Mouse (Mus musculus) mouse embryonic stem cell (cell line): ENCODE results near the gene Ap3s2.

Experiments
- in situ Hi-C, 2 experiments: fragments of 300-500 bp; cut with MboI; formaldehyde crosslinking; loops; 1 replicate in 1 of 2; 3 replicates in 1 of 2; pipeline ENCODE4 v1.14.3; 2019 to 2020; ENCODE audit warnings: low sequenced_read_pairs in 2 of 2, low pct_unique_long_range_greater_than_20kb in 1 of 2, mixed read lengths in 1 of 2; ENCODE audit not compliant: unreplicated experiment in 1 of 2

The Ap3s2 gene

DNA sequence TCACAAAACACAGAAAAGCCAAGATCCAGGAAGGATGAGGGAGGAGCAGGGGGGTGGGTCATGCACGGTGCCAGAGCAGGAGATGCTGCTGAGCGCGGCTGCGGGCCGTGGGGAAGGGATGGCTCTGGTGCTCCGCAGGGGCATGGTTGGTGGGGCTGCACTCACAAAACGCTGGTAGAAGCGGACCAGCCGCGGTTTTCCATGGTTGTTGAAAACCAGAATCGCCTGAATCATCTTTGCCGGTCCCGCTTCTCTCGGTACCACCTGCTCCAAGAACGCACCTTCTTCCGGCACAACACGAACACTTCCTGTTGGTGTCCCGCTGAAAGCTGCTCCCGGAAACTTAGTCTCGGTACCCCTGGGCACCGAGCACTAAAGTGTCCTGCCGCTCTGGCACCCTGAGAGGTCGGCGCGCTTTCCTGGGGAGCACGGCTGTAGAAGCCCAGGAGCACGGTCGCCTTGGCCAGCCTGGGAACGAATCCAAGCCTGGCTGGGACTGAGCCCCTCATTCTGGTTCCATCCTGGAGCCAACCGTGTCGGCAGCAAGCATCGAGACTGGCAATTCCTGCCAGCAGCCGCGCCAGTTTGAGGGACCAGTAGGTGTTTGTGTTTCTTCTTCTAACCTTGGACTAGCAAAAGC is at the start of gene Ap3s2:
Gene Ap3s2, minus strand, starts transcription at position 306 of the 640 bp plus-strand sequence.
- in situ Hi-C loops, result no loop called here

- in situ Hi-C loops, result no loop called here
Measured at GRCm38 (mm10) chr7:79968326-79968725, 47.9 kb upstream of the Ap3s2 start.

DNA sequence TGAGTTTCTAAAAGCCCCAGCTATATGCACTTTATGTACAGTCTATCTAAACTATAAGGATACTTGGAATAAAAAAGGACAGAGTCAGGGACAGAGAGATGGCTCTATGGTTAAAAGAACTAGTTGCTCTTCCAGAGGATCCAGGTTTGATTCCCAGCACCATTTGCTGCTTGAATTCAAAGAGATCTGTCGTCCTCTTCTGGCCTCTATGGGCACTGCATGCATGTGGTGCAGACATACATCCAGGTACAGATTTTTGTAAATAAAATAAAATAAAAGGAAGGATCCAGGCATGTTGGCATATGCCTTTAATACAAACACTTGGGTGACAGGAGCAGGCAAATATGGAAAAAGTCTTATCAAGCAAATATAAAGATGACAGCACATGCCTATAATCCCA is 41.2 kb upstream of the Ap3s2 start:
- in situ Hi-C loops, result no loop called here

DNA sequence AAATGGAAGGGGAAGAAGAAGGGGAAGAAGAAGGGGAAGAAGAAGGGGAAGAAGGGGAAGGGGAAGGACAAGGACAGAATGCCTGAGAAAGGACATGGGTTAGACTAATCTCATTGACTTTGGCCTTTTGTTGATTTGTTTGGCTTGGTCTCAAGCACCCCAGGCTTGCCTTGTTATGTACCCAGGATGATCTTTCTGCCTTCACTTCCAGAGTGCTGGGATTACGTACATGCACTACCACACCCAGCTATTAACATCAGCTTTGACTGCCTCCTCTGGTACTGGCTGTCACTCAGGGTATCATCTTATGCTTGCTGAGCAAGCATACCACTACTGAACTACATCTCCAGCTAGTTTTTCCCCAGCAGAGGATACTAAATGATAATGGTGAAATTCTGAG is 35.7 kb upstream of the Ap3s2 start:
- in situ Hi-C loops, result no loop called here

GRCm38 (mm10) chr7:79954890-79955289 is 34.4 kb upstream of the Ap3s2 start:
- in situ Hi-C loops, result no loop called here

GRCm38 (mm10) chr7:79951038-79951437 is 30.6 kb upstream of the Ap3s2 start:
- in situ Hi-C loops, result no loop called here

GRCm38 (mm10) chr7:79950236-79950635 is 29.8 kb upstream of the Ap3s2 start:
- in situ Hi-C loops, result no loop called here

DNA sequence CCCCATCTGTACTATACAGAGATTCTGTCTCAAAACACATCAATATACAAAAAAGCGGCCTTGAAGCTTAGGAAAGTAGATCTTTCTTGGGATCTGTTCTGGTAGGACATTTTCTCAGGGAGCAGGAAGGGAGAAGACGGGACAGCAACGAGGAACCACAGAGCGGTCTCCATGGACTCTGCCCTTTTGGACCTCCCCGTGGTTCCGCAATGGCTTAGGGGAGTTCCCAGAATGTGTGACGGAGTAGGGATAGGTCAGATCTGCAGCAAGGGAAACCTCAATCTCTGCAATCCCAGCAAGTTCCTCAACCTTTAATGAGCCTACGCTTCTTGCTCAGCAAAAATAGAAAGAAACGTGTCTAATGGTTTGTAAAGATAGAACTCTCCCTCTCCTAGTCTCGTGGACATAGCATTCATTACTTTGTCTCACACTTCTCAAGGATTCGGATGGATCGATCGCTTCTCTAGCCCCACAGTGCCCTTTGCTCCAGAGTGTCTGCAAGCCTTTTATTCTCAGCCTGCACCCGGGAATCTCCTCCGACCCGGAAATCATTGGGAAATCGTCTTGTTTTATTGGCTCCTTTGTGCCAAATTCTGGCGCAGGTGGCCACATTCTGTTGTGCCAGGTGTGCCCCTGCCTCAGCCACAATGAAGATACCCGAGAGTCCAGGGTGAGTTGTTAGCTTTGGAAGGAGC is 15.2 kb upstream of the Ap3s2 start:
- in situ Hi-C loops, result no loop called here

- in situ Hi-C loops, result no loop called here
Measured at GRCm38 (mm10) chr7:79934862-79935510, 14.5 kb upstream of the Ap3s2 start, which contains the start of gene Arpin. TSS of gene Arpin (minus strand) at chr7:79935359.

GRCm38 (mm10) chr7:79934461-79934860 is 14.0 kb upstream of the Ap3s2 start:
- in situ Hi-C loops, result no loop called here

DNA sequence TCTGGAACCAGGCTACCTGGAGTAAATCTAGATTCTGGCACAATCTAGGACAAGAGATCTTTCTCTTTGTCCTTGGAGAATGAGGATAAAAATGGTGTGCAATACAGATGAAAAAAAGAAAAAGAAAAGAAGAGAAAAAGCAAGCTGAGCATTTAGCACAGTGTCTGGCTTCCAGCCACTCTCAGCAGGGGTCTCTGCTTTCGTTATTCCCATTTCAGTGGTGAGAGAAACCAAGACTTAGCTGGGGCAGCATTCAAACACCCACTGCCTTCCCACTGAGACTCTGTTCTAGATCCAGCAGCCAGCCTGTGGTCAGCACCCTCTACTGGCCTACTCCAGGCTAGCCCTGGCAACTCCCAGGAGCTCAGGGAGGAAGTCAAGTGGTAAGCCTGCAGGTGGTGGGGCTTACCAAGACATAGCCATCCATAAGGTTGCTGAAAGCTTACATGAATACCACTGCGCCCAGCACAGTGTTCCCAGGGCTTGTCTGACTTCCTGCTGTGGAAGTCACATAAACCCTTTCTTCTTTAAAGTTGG is 8.1 kb upstream of the Ap3s2 start:
- in situ Hi-C loops, result no loop called here

DNA sequence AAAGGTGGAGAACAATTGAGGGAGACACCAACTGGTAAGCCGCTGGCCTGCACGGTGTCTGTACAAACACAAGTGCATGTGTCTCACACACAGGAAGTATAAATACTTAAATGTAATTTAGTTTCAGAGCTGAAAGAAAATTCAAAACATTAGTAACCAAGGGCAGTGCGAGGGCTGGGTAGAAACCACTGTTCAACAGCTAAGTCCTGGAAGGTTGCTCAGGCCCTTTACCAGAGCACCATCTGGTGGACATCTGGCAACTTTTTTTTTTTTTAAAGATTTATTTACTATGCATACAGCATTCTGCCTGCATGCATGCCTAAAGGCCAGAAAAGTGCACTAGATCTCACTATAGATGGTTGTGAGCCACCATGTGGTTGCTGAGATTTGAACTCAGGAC is 5.9 kb downstream of the Ap3s2 start:
- in situ Hi-C loops, result loop anchor here in 1 of 2 experiments (5.0 kb wide), 1 partner anchor 117 kb away; no protein-coding TSS in a partner anchor

- in situ Hi-C loops, result no loop called here
Measured at GRCm38 (mm10) chr7:79907356-79907755, 13.1 kb downstream of the Ap3s2 start.

GRCm38 (mm10) chr7:79906914-79907313 is 13.5 kb downstream of the Ap3s2 start:
- in situ Hi-C loops, result no loop called here

DNA sequence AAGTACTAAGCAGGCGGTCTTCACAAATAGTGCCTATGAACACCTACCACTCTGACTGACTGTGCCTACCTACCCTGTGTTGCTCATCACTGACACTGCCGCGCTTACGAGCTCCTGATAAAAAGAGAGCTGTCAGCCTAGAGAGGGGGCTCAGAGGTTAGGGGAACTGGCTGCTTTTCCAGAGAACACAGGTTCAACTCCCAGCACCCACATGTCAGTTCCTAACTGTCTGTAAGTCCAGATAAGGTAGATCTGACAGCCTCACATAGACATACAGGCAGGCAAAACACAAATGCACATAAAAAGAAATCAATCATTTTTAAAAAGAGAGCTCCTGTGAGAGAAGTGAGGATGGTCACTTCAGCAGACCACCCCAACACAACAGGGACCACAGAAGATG is 15.3 kb downstream of the Ap3s2 start:
- in situ Hi-C loops, result no loop called here

DNA sequence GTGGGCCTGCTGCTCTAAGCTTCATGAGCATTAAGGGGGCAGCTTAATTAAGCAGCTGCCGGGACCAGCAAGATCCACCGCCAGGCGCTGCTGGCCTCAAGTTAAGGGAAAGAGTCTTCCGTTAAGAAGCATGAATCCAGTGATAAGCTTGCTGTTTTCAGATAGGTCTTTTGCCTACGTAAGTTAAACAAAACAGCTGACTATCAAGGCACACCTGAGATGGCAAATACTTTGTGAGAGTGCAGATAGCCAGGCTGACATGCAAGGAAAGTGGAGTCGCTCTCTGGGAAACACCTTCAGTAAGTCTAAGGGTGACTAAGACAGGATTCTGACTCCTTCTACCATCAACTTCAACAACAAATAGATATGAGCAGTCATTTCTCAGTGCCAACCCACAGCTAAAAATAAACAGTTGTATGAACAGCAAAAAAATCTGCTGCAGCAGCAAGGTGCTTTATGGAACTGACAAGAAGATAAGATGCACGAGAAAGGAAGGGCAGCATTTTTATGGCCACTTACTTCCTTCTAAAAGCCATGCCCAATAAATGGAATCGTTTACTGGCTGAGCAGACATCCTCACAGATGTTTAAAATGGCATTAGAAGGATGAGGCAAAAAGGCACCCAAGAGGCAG is 17.2 kb downstream of the Ap3s2 start:
- in situ Hi-C loops, result no loop called here

DNA sequence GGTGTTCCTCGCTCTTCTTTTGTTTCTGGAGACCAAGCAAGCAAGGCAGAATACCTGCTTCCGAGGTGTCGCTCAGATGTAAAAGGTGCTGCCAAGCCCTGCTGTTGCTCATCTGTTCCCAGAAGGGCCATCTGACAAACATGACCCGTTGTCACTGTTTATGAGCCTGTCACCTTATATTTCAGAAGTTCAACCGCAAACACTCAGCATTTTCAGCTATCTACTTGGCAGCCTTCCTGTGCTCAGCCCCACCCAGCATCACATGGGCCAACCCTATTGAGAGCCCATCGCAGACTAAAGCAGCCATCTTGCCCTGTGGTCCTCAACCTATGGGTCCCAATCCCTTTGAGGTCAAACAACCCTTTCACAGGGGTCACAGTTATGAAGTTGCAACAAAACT is 19.7 kb downstream of the Ap3s2 start:
- in situ Hi-C loops, result no loop called here

DNA sequence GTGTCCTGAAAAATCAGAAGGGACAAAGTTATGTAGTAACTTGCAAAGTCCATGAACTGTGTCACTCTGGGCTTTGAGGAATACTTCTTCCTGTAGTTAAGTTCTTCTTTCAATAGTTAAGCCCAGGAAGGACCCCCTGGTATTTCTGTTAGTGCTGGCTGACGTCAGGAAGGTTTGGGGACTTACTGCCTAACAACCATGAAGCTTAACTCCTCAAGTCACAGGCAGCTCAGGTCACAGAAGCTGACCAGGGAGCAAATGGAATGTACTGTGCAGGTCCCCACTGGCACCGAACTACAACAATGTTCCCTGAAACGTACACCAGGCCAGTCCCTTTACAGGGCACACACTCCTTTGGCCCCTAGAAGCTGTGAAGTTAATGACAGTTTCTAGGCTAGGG is 25.2 kb downstream of the Ap3s2 start:
- in situ Hi-C loops, result no loop called here

DNA sequence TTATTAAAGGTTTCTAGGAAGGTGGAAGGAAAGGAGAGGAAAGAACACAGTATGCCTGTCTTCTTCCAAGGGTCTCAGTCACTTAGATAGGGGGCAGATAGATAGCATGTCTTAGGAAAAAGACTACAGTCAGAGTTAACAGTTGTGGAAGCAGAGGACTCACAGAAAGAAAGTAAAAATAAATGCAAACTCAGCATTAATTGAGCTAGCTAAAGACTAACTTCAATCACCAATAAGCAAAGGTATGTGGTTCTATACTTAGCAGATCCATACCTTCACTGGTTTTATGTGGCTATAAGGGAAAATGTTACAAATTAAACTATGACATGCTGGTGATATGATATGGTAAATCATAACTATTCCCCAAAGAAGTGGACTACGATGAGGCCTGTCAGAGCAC is 25.7 kb downstream of the Ap3s2 start:
- in situ Hi-C loops, result no loop called here
